Mouse (Mus musculus): ENCODE measurements around the gene Gm17359. TPM values are rescaled to one million over a fixed set of nuclear protein-coding genes. Genes with fewer than 3 reads are reported as not detected.

Gene Gm17359
- total RNA-seq, 2 experiments from 2014 or later = not detected

DNA sequence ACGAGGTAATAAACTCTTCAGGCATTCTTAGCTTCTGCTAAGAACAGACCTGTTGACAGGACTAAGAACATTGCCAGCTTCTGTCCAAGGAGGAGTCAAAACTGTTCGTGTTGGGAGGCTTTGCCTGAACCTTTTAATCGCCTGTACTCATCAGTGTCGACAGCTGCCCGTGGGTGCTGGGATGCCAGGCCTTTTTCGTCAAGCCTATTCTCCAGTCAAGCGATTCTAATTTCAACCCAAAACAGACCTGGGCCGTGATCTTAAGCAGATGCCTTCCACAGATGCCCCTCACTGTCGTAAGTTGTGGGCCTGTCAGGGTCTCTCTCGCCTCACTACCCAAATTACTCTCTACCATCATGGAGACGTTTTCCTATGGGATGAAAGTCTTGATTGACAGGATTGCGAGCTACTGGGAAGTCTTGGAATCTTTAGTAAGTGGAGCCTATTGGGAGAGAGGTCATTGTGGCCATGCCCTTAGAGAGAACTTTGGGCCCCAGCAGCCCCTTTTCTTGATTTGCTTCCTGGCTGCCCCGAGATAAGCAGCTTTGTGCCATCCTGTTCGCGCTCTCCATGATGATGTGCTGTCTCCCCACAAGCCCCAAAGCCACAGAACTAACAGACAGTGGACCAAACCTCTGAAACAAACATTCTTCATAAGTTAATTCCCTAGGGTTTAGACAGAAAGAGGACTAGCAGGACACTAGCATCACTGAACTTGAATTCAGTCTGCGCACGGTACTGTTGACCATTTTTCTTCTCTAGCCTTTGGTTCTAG lies 6.7 kb downstream of the Gm17359 start:
- DNase-seq = no peak
- intact Hi-C loops (cut with DNase I) = no loop called here

DNA sequence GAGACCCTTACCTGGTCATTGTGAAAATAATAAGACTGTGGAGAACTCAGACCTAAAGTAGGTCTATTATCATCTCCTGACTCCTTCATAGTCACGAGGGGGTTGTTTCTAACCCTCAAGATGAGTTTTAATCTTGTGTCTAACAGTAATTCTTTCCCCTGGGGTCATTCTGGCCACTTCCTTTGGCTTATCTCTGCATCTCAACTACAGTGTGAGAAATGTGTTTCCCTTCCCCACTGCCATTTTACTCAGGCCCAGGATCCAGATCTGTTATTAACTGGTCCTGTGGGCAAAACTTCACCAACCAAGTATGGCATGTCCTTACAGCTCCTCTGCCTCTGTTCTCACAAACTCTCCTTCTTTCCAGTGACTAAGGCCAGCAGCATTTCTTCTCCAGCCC lies 12.8 kb downstream of the Gm17359 start:
- no peak for DNase-seq
- intact Hi-C loops (cut with DNase I) = no loop called here

DNA sequence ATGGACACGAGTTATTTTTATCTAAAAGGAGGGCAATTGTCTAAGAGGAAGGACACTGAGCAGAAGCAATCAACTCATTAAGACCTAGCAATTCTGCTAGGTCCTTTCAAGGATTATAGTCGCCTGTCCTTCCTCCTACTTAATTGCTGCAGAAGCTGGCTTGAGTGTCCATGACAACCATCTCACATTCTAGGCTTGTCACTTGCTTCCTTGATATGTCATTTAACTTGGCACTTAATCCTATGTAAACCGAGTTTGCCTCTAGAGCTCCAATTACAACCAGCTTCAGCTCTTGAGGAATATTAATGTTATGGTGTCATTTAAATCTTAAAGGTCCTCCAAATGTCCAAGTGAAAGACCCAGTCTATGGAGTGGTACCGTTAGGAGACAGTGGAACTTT lies 22.3 kb downstream of the Gm17359 start:
- intact Hi-C loops (cut with DNase I) = no loop called here
- DNase-seq = no peak

DNA sequence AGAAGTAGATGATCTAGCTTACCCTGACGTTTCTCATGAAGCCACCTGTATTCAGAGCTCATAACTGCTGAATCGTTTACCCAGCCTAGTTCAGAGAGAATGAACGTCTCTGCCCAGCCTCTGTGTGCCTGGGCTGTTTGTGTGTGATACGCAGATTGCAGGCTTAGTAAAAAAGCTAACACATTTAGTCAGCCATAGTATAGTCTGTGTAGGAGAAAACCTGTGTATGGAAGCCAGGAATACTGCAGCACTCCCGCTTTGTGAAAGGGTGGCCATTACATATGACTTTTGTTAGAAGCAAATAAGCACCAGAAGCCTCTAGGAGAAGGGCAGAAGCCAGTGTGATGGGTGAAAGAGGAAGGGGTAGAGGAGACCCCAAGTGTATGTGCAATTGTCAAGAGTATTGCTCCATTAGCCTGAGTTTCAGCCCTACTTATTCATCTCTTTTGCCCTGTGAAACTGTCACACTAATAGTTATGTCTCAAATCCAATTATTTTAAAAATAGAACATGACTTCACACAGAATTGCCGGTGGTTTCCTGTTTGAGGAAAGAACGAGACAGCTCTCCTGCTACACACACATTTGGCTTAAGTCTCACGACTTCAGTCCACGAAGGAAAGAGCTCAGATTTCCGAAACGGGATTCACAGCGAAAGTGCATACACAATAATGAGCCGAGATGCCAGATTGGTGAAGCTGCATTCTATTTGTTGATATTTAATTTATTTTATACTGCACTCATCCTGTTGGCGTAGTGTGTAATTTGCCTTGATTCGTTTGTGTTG lies 24.0 kb downstream of the Gm17359 start:
- intact Hi-C loops (cut with DNase I) = loop anchor here (5.0 kb wide), 2 partner anchors 73 to 138 kb away; partner anchors contain the start of gene Rapgef2
- peak in 1 of 2 experiments; percentile 14 for DNase-seq

DNA sequence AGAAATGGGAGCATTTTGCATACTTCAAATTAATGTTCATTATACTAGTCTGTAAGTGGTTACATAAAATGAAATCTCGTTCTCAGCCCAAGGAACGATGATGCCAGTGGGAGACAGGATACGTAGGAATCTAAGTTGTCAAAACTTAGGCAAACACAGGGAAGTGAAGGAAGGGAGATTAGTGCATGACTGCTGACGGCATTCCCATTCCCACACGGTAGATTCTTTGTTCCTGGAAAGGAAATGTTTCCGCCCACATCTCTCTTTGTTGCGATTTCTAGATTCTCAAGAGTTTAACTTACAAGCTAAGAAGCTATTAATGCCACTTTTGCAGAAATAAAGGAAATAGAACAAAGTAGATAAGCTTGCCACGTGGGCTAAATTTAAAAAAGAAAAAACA lies 29.6 kb downstream of the Gm17359 start:
- DNase-seq = no peak
- intact Hi-C loops (cut with DNase I) = no loop called here

DNA sequence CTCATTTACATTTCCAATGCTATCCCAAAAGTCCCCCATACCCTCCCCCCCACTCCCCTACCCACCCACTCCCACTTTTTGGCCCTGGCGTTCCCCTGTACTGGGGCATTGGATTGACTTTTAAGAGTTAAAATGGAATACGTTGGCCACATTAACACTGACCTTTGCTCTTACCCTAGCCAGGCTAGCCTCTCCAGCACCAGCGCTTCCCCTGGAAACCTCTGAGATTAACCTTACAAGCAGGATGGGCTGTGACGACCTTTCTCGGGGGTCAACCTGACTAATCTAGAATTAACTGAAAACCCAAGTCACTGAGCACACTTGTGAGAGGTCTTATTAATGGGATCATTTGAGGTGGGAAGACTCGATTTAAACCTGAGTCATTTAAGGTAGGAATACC lies 31.8 kb downstream of the Gm17359 start:
- intact Hi-C loops (cut with DNase I) = no loop called here
- no peak for DNase-seq

DNA sequence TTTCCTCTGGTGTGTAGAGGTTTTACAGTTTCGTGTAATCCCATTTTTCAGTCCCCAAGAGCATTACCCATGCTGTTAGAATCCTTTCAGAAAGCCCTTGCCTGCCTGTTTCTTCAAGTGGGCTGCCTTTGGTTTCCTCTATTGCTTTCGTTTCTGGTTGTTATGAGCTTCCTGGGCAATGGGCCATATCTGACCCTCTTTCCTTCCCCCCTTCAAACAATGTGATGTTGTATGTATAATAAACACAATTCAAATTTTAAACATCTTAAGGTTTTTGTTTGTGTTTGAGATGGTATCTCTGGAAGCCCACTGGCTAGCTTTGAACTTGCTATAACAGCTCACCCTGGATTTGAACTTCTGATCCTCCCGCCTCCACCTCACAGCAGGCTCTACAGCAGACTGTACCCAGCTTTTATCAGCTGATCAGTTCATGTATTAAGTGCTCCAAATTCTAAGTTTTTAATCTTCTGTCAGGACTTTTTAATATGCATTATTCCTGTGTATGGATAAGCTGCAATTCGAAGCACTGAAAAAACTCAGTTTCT lies 34.0 kb downstream of the Gm17359 start:
- intact Hi-C loops (cut with DNase I) = no loop called here
- DNase-seq = no peak

DNA sequence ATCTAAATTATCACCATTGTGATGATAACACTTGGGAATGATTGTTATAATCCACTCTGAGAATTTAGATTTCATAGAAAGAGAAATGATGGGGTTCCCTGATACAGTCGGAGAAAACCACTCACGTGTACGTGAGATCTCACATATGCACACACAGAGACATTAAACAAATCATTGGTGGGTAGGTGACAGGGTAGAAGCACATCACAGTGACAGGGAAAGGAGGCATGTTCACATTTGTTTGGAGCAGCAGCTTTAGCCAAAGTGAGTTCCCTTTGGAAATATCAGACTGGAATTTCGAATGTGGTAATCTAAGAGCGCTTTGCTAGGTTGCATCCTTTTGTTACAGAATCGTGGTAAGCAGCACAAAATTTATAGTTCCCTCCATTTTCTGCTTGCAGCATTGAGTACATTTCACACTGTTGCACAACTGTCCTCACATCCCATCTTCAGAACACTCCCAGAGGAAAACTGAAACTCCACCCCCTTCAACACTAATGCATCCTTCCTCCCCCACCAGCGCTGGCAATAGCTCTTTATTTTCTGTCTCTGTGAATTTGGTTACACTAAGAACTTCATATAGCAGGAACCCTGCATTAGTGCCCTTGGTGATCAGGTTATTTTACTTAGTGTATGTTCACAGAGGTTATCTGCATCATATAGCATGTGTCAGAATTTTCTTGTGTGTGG lies 35.2 kb downstream of the Gm17359 start:
- intact Hi-C loops (cut with DNase I) = no loop called here
- no peak for DNase-seq

DNA sequence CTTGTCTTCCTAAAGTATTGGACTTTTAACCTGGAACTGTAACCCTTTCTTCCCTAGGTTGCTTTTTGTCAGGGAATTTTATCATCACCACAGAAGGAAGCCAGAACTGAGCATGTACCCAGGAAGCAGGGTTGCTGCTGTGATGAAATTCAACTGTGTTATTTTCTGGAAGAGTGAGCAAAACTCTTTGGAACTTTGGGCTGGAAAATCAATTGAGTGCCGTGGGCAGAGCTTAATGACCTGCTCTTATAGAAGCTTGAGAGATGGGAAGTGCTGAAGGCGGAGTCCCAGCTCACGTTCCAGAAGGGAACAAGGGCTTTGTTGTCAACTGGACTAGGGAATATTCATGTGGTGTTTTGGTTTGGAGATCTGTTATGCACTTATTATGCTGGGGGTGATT lies 37.5 kb downstream of the Gm17359 start:
- intact Hi-C loops (cut with DNase I) = no loop called here
- no peak for DNase-seq

DNA sequence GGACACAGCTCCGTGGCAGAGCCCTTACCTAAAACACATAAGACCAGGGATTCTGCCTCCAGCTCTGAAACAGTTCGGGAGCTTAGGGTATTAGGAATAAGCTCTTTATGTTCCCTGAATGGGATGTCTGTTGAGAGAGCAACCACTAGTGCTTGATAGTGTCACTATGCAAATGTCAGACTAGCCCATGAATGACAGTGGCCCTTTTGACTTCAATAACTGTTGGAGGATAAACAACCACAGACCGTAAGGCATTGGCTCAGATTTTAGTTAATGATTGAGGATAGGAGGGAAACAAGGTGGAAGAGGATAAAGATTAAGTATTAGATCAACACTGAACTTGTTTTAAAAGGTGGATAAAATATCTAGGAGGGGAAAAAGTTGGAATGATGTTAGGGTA lies 41.6 kb downstream of the Gm17359 start:
- intact Hi-C loops (cut with DNase I) = no loop called here
- no peak for DNase-seq

DNA sequence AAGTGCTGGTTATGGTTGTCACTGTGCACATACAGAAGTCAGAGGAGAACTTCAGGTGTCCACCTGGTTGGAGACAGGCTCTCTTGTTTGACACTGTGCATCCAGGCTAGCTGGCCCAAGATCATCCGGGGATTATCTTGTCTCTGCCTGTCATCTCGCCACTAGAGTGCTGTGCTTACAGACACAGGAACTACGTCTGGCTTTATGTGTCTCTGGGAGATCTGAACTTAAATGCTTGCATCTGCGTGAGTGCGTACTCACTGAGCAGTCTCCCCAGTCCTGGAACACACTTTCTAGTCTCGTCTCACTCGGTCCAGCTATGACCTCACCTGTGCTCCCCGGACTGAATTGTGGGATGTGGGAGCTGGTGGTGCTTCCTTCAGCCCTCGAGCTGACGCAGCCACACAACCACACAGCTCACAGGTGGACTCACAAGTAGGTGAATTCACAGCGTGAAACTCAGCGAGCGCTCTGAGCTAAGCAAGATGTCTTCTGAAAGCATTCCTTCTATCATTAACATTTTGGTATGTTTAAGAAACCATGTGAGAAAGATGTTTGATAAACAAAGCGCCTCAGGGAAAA lies 42.9 kb downstream of the Gm17359 start:
- intact Hi-C loops (cut with DNase I) = no loop called here
- DNase-seq = no peak

DNA sequence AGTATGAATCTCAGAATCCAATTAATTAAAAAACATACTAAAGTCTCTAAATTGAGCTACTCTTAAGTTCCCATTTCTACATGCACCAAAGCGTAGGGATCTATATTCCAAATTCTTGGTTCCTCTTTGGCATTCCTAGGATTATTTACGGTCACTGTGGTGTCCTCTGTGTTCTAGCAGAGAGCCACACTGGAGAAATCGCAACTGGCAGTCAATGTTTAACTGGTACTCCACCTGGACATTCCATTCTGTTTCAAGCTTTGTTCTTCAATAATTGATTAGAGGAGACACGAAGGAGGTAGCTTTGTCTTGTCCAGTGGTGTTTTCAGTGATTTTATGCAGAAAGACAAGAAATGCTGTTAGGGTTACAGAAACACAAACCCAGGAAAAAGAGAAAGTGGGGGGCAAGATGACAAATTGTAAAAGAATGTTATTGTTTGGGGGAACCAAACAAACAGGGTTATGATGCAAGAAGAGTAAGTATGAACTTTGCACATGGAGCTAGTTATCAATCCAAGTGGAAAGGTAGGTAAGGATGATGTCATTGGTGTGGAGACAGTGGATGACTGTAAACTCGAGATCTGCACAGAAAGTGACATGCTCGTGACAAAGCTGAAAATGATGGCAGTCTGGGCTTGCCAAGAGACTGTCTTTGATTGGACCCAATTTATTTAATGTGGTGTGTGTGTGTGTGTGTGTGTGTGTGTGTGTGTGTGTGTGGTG lies 43.6 kb downstream of the Gm17359 start:
- DNase-seq = no peak
- intact Hi-C loops (cut with DNase I) = loop anchor here (10.0 kb wide), 1 partner anchor 435 kb away; no protein-coding TSS in a partner anchor

DNA sequence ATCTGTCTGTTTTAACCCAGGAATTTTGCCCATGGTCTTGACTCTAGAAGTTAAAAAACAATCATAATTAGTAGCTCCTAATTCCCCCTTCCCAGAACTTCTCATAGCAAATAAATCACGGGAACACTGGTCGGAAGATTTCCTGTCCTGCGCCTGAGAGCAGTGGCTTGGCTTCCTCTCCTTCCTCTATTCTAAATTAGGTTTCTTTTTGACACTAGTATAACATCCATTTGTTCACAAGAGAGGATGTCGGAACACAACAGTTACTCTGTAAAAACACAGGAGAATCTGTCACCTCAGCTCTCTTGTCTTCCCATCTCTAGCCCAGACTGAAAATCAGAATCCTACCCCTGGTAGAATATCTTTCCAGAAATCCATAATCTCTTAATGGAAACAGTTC lies 44.9 kb downstream of the Gm17359 start:
- intact Hi-C loops (cut with DNase I) = loop anchor here (10.0 kb wide), 1 partner anchor 437 kb away; no protein-coding TSS in a partner anchor

DNA sequence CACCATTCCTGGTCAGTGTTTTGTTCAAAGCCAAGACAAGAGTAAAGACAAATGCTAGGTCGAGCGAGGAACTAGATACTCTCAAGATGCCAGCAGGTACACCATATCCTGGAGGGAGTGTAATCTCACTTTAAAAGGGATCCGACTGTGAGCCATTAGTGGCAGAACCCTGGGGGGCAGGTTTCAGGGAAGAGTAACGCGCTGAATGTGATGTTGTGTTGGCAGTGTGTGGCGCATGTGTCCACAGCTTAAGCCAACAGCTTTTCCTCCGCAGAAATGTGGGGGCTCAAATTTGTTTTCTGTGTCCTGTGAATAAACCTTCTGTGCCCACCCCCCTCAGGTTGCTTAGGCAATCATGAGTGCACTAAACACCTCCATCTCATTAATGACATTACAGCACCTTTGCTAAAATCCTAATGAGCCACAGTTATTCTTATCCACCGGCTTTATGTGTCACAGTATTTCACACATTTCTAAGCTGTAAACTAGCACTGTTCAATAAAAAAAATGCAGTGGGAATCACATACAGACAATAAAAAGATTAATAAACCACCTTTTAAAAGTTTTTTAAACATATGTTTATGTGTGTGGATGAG lies 49.1 kb downstream of the Gm17359 start:
- intact Hi-C loops (cut with DNase I) = loop anchor here (10.0 kb wide), 1 partner anchor 441 kb away; no protein-coding TSS in a partner anchor
- no peak for DNase-seq

More for the DNA sequence above, 44.9 kb downstream of the Gm17359 start:
- DNase-seq = no peak

DNA sequence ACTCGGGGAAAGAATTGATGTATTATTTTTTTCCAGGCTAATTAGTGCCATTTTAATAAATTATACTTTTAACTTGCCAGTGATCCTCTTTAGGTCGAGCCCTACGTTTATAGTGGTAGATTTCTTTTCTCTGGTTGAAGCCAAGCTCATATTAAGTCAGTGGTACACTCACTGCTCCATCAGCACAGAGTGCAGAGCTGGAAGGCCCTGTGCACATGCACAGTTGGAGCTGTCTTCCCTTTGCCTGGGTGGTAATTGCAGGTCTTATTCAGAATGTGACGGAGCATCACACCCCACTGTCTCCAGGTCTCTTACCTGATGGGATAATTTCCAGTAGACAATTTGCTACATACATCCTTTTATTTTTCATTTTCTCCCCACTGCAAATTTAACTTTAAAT lies 52.6 kb downstream of the Gm17359 start:
- DNase-seq = no peak
- intact Hi-C loops (cut with DNase I) = loop anchor here (10.0 kb wide), 1 partner anchor 444 kb away; no protein-coding TSS in a partner anchor

DNA sequence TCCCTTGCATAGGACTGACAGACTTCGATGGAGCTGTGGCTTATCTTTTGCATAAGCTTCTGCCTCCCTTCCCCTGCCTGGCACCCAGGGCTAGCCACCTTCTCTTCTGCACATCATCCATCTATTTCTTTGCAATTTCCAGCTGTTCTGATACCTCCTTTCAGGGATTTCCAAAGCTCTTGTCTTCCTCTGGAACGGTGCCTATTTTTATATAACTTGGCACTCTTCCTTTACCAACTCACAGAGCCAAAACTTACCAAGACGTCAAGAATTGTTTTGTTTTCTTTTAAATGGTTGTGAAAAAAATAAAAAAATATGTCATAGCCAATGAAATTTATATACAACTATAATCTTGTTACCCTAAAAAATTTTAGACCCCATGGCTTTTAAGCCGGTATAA lies 64.1 kb downstream of the Gm17359 start:
- intact Hi-C loops (cut with DNase I) = no loop called here
- DNase-seq = no peak

DNA sequence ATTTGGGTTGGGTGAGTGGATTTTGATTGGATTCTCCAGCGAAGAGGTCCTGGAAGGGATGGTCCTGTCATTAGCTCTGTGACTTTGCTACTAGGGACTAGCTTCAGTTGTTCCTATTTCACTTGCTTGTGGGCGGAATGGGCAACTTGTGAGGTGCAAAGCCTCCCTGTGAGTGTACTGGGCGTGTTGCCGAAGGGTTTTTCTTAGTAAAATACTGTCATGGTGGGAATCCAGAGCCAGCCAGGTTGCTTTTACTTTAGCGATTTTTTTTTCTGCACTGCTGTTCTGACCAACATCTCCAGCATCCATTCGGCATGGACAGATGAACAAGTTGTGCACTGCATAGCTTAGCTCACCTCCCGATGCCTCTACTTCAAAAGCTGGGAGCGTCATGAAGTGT lies 65.6 kb downstream of the Gm17359 start:
- DNase-seq = no peak
- intact Hi-C loops (cut with DNase I) = no loop called here

DNA sequence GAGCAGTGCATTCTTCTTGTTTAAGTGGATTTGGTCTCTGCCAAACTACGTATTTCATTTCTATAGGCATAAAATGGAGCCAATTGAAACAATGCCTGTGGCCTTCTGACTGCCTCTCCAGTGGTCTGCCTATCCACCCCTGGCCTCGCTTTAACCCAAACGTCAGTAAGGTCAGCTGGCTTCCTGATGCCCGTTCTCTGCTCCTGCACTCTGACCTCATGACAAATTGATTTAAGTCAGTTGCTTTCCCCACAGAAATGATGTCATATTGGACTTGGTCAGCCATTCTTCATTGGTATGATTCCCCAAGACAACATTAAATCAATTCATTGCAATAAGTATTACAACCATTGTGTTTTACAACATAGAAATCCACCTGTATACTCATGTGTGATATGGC lies 72.1 kb downstream of the Gm17359 start:
- DNase-seq = no peak

DNA sequence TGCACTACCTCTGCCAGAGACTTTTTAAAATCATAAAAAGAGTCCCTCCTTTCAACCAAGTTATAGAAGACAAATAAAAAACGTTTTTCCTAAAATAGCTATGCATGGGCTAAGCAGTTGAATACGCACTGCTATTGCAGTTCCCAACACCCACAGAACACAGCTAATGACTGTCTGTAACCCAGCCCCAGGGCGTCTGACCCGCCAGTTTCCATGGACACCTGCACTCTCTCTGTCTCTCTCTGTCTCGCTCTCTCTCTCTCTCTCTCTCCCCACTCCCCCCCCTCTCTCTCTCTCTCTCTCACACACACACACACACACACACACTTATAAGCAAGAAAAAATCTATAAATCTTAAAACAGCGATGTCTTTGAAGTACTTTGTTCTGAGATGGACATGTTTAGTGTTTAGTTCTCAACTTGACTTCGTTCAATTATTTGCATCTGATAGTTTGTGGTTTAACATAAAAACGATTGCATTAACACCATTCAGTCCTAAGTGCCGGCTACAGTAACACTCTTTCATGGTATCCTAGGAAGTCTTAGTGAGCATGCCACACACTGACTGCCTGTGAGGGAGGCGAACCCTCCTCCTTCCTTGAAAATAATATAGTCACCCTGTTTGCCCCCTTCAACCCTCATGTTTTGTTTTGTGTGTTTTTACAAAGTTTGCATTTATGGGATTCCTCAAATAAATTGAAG lies 73.6 kb downstream of the Gm17359 start:
- DNase-seq = no peak
- intact Hi-C loops (cut with DNase I) = no loop called here

More for the DNA sequence above, 72.1 kb downstream of the Gm17359 start:
- intact Hi-C loops (cut with DNase I) = no loop called here
